Mouse (Mus musculus): ENCODE results near the gene Asf1b.

GRCm38 (mm10) chr8:83954749-83955105, 580 bp upstream of the Asf1b start:
- no peak for TF ChIP-seq POLR2A (IDR thresholded peaks at IDR 0.05; ENCODE audit: low read depth, low read length)
- TF ChIP-seq CTCF (conservative IDR thresholded peaks at IDR 0.05; ENCODE audit: insufficient read depth, insufficient read length, low read depth, low read length): no peak

Measured in kidney, adult 2 months (tissue).